Mouse (Mus musculus): ENCODE measurements around the gene Specc1l. TPM values are rescaled to one million over a fixed set of nuclear protein-coding genes. Genes with fewer than 3 reads are reported as not detected.
"Not testable (repeated sequence)": the region's sequence is repeated elsewhere in the genome, so short reads cannot be mapped to it uniquely, and the experiment has no call there.

The Specc1l gene
- polyA plus RNA-seq, 1 experiment from 2014 or later: 30.9 TPM

DNA sequence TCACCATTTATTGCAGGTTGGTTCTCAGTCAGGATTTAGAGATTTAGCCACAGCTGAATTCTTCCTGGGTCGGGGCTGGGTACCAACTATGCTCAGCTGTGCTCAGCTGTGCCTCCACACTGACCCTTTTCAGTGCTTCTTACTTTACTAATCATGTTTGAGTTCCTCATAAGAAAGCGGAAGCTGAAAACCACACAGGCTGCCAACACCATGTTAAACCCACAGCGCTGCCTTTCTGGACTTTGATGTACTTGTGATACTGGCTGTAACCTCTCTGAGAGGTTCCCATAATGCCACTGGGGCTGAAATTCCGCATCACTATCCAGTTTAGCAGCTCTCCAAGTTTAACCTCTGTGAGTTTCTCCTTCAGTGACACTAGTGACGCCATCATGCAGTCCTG, 70.8 kb downstream of the Specc1l start:
- Histone ChIP-seq H3K9ac (replicated peaks; ENCODE audit: low read length) (no peak overlapping the region), H3K36me3 (ENCODE audit: control insufficient read depth, insufficient read depth, low read length) (peaks cover 35% of the 10 kb centered on the region), H3K4me3 (replicated peaks; ENCODE audit: low read depth, low read length) (no peak overlapping the region), H3K27ac (replicated peaks; ENCODE audit: low read depth, low read length) (no peak overlapping the region), H3K27me3 (ENCODE audit: control insufficient read depth, insufficient read depth, low read length) (no peaks in the 10 kb centered on the region), H3K4me2 (ENCODE audit: low read length) (no peak overlapping the region), H3K4me1 (ENCODE audit: control insufficient read depth, insufficient read depth, low read length) (no peaks in the 10 kb centered on the region), H3K9me3 (ENCODE audit: control insufficient read depth, low read length) (no peaks in the 10 kb centered on the region)
- no peak for ATAC-seq (ENCODE audit: low FRiP score, low TSS enrichment)
- WGBS: 91% methylated on average over 5 of the region's 5 CpGs
- no peak for DNase-seq

DNA sequence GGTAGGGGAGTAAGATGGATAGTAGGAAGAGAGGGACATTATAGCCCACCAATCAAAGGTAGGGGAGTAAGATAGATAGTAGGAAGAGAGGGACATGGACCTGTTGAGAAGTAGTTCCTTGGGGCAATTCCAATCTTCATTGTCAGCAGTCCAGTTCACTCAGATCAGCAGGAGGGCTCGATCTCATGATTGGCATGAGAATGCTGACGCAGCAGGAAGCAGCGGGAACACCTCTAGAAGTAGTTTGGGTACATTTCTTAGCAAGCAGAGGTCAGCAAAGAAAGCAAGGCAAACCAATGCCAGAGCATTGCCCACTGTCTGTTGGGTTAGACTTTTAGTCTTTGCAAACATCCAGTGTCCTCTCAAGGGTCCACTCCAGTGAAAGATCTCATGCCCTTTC, 71.9 kb downstream of the Specc1l start:
- H3K27me3 ChIP-seq (ENCODE audit: control insufficient read depth, insufficient read depth, low read length): no peaks in the 10 kb centered on the region
- 97% methylated on average over 3 of the region's 3 CpGs for WGBS
- no peak overlapping the region for H3K4me3 ChIP-seq (replicated peaks; ENCODE audit: low read depth, low read length)
- no peaks in the 10 kb centered on the region for H3K9me3 ChIP-seq (ENCODE audit: control insufficient read depth, low read length)
- no peak overlapping the region for H3K9ac ChIP-seq (replicated peaks; ENCODE audit: low read length)
- H3K4me2 ChIP-seq (ENCODE audit: low read length): no peak overlapping the region
- peaks cover 31% of the 10 kb centered on the region for H3K36me3 ChIP-seq (ENCODE audit: control insufficient read depth, insufficient read depth, low read length)
- H3K4me1 ChIP-seq (ENCODE audit: control insufficient read depth, insufficient read depth, low read length): no peaks in the 10 kb centered on the region
- no peak for ATAC-seq (ENCODE audit: low FRiP score, low TSS enrichment)
- H3K27ac ChIP-seq (replicated peaks; ENCODE audit: low read depth, low read length): no peak overlapping the region
- no peak for DNase-seq

DNA sequence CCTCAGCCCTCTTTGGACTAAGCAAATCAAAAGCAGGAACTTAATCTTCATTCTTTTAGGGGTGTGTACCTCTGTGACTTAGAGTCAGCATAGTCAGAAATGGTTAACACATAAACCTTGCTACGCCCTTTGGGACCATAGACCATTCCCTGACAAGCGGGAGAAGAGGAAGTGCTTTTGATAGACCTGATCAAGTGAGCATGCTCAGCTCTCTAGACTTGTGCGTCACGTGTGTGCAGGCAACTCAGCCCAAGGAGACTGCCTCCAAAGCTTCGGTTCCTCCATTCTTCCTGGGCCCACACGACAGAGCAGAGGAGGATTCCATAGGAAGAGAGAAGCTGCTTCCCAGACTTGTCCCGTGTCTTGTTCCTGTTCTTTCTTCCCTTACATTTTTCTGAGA, 76.7 kb downstream of the Specc1l start:
- no peak overlapping the region for H3K9ac ChIP-seq (replicated peaks; ENCODE audit: low read length)
- H3K9me3 ChIP-seq (ENCODE audit: control insufficient read depth, low read length): no peaks in the 10 kb centered on the region
- no peak overlapping the region for H3K27ac ChIP-seq (replicated peaks; ENCODE audit: low read depth, low read length)
- WGBS: 90% methylated on average over 7 of the region's 7 CpGs
- H3K27me3 ChIP-seq (ENCODE audit: control insufficient read depth, insufficient read depth, low read length): no peaks in the 10 kb centered on the region
- H3K4me2 ChIP-seq (ENCODE audit: low read length): no peak overlapping the region
- H3K4me1 ChIP-seq (ENCODE audit: control insufficient read depth, insufficient read depth, low read length): no peaks in the 10 kb centered on the region
- no peak overlapping the region for H3K4me3 ChIP-seq (replicated peaks; ENCODE audit: low read depth, low read length)
- ATAC-seq (ENCODE audit: low FRiP score, low TSS enrichment) (no peak), DNase-seq (no peak)
- H3K36me3 ChIP-seq (ENCODE audit: control insufficient read depth, insufficient read depth, low read length): peaks cover 18% of the 10 kb centered on the region

DNA sequence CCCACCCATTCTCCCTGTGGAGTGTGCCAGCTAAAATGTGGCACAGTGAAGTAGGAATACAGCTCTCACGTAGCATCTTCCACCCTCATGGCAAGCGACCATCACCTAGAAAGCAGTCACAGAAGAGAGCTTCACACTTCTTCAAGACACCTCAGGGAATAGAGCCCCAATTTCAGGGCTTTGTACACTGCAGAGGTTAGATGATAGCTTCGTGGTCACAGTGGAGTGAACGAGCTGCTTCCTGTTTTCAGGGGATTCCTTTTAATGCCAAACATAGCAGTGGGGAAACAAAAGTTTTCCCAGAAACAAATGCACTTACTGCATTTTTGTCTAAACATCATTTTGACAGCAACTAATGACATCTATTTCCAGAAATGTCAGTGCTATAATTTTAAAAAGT, 77.5 kb downstream of the Specc1l start:
- ATAC-seq (ENCODE audit: low FRiP score, low TSS enrichment) (no peak), DNase-seq (no peak)
- H3K4me1 ChIP-seq (ENCODE audit: control insufficient read depth, insufficient read depth, low read length): no peaks in the 10 kb centered on the region
- H3K27me3 ChIP-seq (ENCODE audit: control insufficient read depth, insufficient read depth, low read length): no peaks in the 10 kb centered on the region
- H3K9ac ChIP-seq (replicated peaks; ENCODE audit: low read length): no peak overlapping the region
- no peak overlapping the region for H3K27ac ChIP-seq (replicated peaks; ENCODE audit: low read depth, low read length)
- peaks cover 15% of the 10 kb centered on the region for H3K36me3 ChIP-seq (ENCODE audit: control insufficient read depth, insufficient read depth, low read length)
- no peak overlapping the region for H3K4me2 ChIP-seq (ENCODE audit: low read length)
- H3K9me3 ChIP-seq (ENCODE audit: control insufficient read depth, low read length): no peaks in the 10 kb centered on the region
- WGBS: 92% methylated on average over 4 of the region's 4 CpGs
- no peak overlapping the region for H3K4me3 ChIP-seq (replicated peaks; ENCODE audit: low read depth, low read length)

DNA sequence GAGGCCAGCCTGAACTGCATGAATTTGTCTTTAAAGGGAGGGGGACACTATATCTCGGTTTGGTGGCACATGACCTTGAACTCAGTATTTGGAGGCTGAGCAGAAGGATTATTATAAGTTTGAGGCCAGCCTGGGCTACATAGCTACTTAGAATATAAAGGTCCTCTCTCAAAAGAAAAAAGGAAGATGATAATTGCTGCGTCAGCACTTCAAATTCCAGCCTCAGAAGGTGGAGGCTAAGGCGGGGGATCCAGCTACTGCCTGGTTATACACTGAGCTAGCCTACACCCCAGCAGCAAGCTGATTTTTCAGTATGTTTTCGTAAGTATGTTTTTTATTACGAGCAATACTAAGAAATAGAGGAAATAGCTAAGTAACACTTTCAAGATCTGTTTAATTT, 78.8 kb downstream of the Specc1l start:
- H3K4me3 ChIP-seq (replicated peaks; ENCODE audit: low read depth, low read length): no peak overlapping the region
- H3K9ac ChIP-seq (replicated peaks; ENCODE audit: low read length): no peak overlapping the region
- H3K27ac ChIP-seq (replicated peaks; ENCODE audit: low read depth, low read length): no peak overlapping the region
- DNase-seq: no peak
- no peaks in the 10 kb centered on the region for H3K27me3 ChIP-seq (ENCODE audit: control insufficient read depth, insufficient read depth, low read length)
- no peaks in the 10 kb centered on the region for H3K9me3 ChIP-seq (ENCODE audit: control insufficient read depth, low read length)
- no peak overlapping the region for H3K4me2 ChIP-seq (ENCODE audit: low read length)
- no peak for ATAC-seq (ENCODE audit: low FRiP score, low TSS enrichment)
- H3K4me1 ChIP-seq (ENCODE audit: control insufficient read depth, insufficient read depth, low read length): no peaks in the 10 kb centered on the region
- WGBS: 89% methylated on average over 5 of the region's 5 CpGs
- peaks cover 14% of the 10 kb centered on the region for H3K36me3 ChIP-seq (ENCODE audit: control insufficient read depth, insufficient read depth, low read length)

DNA sequence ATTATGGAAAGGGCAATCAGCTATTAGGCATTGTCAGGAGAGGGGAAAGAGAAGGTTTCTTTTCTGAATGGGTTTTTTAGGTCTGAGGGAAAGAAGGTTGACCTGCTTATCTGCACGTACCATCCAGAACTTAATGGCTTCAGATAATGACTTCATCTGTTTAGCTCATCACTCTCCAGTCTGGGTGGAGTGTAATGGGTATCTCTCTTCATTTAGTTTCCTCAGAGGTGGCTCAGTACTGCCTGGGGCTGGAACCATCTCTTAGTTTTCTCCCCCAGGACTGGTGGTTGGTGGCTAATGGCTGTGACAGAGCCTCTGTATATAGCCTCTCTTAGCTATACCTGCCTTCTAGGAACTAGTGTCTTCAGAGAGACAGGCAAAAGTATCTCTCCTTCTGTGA, 79.5 kb downstream of the Specc1l start:
- Histone ChIP-seq H3K4me1 (ENCODE audit: control insufficient read depth, insufficient read depth, low read length) (no peaks in the 10 kb centered on the region), H3K27me3 (ENCODE audit: control insufficient read depth, insufficient read depth, low read length) (no peaks in the 10 kb centered on the region), H3K36me3 (ENCODE audit: control insufficient read depth, insufficient read depth, low read length) (peaks cover 14% of the 10 kb centered on the region), H3K27ac (replicated peaks; ENCODE audit: low read depth, low read length) (no peak overlapping the region), H3K4me2 (ENCODE audit: low read length) (no peak overlapping the region), H3K9ac (replicated peaks; ENCODE audit: low read length) (no peak overlapping the region), H3K9me3 (ENCODE audit: control insufficient read depth, low read length) (no peaks in the 10 kb centered on the region), H3K4me3 (replicated peaks; ENCODE audit: low read depth, low read length) (no peak overlapping the region)
- ATAC-seq (ENCODE audit: low FRiP score, low TSS enrichment): no peak
- 97% methylated on average over 1 of the region's 1 CpGs for WGBS
- no peak for DNase-seq

DNA sequence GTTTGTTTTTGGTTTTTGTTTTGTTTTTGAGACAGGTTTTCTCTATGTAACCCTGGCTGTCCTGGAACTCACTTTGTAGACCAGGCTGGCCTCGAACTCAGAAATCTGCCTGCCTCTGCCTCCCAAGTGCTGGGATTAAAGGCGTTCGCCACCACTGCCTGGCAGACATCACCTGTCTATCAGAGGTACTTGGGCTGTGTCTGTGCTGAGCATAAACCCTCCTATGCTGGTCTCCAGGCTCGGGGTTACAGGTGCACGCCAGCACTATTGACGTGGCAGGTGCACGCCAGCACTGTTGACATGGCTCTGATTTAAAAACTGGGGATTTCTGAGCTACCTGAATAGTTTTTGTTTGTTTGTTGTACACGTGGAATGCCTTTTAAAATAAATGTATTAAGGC, 80.3 kb downstream of the Specc1l start:
- not testable (repeated sequence) for H3K9ac ChIP-seq (replicated peaks; ENCODE audit: low read length); H3K4me1 ChIP-seq (ENCODE audit: control insufficient read depth, insufficient read depth, low read length); H3K9me3 ChIP-seq (ENCODE audit: control insufficient read depth, low read length); DNase-seq; H3K4me3 ChIP-seq (replicated peaks; ENCODE audit: low read depth, low read length); ATAC-seq (ENCODE audit: low FRiP score, low TSS enrichment); H3K27me3 ChIP-seq (ENCODE audit: control insufficient read depth, insufficient read depth, low read length); H3K27ac ChIP-seq (replicated peaks; ENCODE audit: low read depth, low read length); H3K4me2 ChIP-seq (ENCODE audit: low read length)
- WGBS: 90% methylated on average over 8 of the region's 8 CpGs
- H3K36me3 ChIP-seq (ENCODE audit: control insufficient read depth, insufficient read depth, low read length): peaks cover 20% of the 10 kb centered on the region

DNA sequence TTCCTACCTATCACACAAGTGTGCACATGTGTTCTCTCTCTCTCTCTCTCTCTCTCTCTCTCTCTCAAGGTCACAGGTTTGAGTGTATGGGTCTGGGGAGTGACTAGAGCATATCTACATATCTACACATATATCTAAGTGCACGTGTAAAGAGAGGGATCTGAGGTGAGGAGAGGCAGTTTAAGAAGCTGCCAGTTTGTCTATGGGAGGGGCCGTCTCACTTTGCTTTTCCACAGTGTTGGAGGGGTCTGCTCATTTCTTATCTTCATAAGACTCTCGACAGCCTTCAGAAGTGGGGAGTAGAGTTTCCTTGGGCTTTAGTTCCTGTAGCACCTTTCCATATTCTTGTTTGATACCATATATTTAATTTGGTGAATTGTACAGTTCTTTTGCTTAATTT, 81.4 kb downstream of the Specc1l start:
- no peak overlapping the region for H3K9ac ChIP-seq (replicated peaks; ENCODE audit: low read length)
- no peaks in the 10 kb centered on the region for H3K9me3 ChIP-seq (ENCODE audit: control insufficient read depth, low read length)
- WGBS: 83% methylated on average over 3 of the region's 3 CpGs
- no peaks in the 10 kb centered on the region for H3K4me1 ChIP-seq (ENCODE audit: control insufficient read depth, insufficient read depth, low read length)
- no peaks in the 10 kb centered on the region for H3K27me3 ChIP-seq (ENCODE audit: control insufficient read depth, insufficient read depth, low read length)
- ATAC-seq (ENCODE audit: low FRiP score, low TSS enrichment) (no peak), DNase-seq (no peak)
- H3K4me2 ChIP-seq (ENCODE audit: low read length): no peak overlapping the region
- H3K27ac ChIP-seq (replicated peaks; ENCODE audit: low read depth, low read length): no peak overlapping the region
- peaks cover 20% of the 10 kb centered on the region for H3K36me3 ChIP-seq (ENCODE audit: control insufficient read depth, insufficient read depth, low read length)
- H3K4me3 ChIP-seq (replicated peaks; ENCODE audit: low read depth, low read length): no peak overlapping the region

DNA sequence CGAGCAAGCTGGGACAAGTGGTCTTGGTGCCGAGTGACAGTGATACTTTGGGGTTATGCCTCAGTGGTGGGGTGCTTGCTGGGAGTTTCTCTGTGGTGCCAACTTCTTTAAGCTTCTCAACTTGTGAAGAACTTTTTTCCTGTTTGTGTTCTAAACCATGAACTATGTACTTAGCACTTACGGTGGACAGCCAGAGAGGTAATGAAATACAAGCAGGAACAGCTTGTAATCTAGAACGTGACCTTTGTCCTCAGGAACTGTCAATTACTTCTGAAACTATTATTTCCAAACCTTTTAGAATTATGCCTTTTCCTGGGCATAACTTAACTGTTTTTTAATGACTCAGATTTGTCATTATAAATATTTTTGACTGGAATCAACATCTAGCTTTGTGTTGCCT, 82.5 kb downstream of the Specc1l start:
- WGBS: 86% methylated on average over 4 of the region's 4 CpGs
- no peak overlapping the region for H3K27ac ChIP-seq (replicated peaks; ENCODE audit: low read depth, low read length)
- H3K27me3 ChIP-seq (ENCODE audit: control insufficient read depth, insufficient read depth, low read length): no peaks in the 10 kb centered on the region
- no peak overlapping the region for H3K4me2 ChIP-seq (ENCODE audit: low read length)
- H3K9me3 ChIP-seq (ENCODE audit: control insufficient read depth, low read length): no peaks in the 10 kb centered on the region
- no peak for DNase-seq
- peaks cover 16% of the 10 kb centered on the region for H3K36me3 ChIP-seq (ENCODE audit: control insufficient read depth, insufficient read depth, low read length)
- no peak overlapping the region for H3K9ac ChIP-seq (replicated peaks; ENCODE audit: low read length)
- H3K4me3 ChIP-seq (replicated peaks; ENCODE audit: low read depth, low read length): no peak overlapping the region
- H3K4me1 ChIP-seq (ENCODE audit: control insufficient read depth, insufficient read depth, low read length): no peaks in the 10 kb centered on the region
- ATAC-seq (ENCODE audit: low FRiP score, low TSS enrichment): no peak
